Mouse (Mus musculus): ENCODE measurements around the gene Tcf7l1. TPM values are rescaled to one million over a fixed set of nuclear protein-coding genes. Genes with fewer than 3 reads are reported as not detected.

The Tcf7l1 gene
- polyA plus RNA-seq, 1 experiment from 2014 or later: 42.3 TPM

GRCm38 (mm10) chr6:72597083-72597874 lies 191.8 kb downstream of the Tcf7l1 start:
- peaks cover 12% of the 10 kb centered on the region for H3K4me1 ChIP-seq (ENCODE audit: control insufficient read depth, insufficient read depth, low read length)
- H3K9me3 ChIP-seq (ENCODE audit: control insufficient read depth, low read length): no peaks in the 10 kb centered on the region
- 0 out of 2 replicates have a peak overlapping the region, but pooled peaks have one; percentile 56 for H3K27ac ChIP-seq (replicated peaks; ENCODE audit: low read depth, low read length)
- H3K9ac ChIP-seq (ENCODE audit: low read depth, low read length): peak overlapping the region; percentile 73
- peak overlapping the region; percentile 64 for H3K4me3 ChIP-seq (ENCODE audit: low read depth, low read length)
- no peak for ATAC-seq (ENCODE audit: low read depth)
- H3K36me3 ChIP-seq (ENCODE audit: control insufficient read depth, insufficient read depth, low read length): no peaks in the 10 kb centered on the region
- 34% methylated on average over 13 of the region's 13 CpGs for WGBS
- peak; percentile 30 for DNase-seq (ENCODE audit: low spot score)
- H3K27me3 ChIP-seq (replicated peaks; ENCODE audit: control insufficient read depth, insufficient read depth, low read length): no peaks in the 10 kb centered on the region
- H3K4me2 ChIP-seq (ENCODE audit: low read depth, low read length): peak overlapping the region; percentile 64

GRCm38 (mm10) chr6:72593914-72594313 lies 195.1 kb downstream of the Tcf7l1 start:
- no peak for ATAC-seq (ENCODE audit: low read depth)
- WGBS: 56% methylated on average over 5 of the region's 5 CpGs
- no peaks in the 10 kb centered on the region for H3K9me3 ChIP-seq (ENCODE audit: control insufficient read depth, low read length)

DNA sequence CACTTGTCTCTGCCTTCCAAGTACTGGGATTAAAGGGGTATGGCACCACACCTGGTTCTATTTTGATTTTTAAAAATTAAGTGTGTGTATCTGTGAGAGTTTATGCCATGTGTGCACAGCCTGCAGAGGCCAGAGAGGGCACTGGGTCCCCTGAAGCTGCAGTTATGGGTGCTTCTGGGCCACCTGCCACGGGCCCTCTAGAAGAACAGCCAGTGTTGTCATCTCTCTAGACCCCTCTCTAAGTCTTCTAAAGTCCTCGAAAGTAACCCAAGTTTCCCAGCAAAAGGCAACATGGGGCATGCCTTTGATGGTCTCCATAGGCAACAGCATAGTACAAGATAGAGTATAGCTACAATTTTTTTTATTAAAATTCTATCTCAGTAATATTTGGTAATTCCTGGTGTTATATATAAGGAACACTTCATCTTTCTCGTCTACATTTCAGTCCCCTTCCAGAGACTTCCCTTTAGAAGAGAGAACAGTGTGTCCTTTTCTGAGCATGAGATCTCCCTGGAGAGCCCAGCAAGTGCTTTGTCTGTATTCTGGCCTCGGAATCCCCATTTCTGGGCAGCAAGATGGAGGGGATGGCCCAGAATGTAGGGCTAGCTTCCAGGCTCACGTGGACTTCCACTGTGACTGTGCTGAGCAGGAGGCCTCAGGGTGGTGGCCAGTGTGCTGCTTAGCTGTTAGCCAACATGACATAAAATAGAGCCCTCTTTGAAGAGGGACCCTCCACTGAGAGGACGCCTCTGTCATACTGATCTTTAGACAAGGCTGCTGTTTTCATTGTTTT lies 195.8 kb downstream of the Tcf7l1 start:
- DNase-seq (ENCODE audit: low spot score) (no peak), ATAC-seq (ENCODE audit: low read depth) (no peak)
- H3K9me3 ChIP-seq (ENCODE audit: control insufficient read depth, low read length): no peaks in the 10 kb centered on the region
- no peak overlapping the region for H3K4me2 ChIP-seq (ENCODE audit: low read depth, low read length)
- H3K9ac ChIP-seq (ENCODE audit: low read depth, low read length): no peak overlapping the region
- H3K4me1 ChIP-seq (ENCODE audit: control insufficient read depth, insufficient read depth, low read length): peaks cover 9% of the 10 kb centered on the region
- H3K4me3 ChIP-seq (ENCODE audit: low read depth, low read length): no peak overlapping the region
- 75% methylated on average over 6 of the region's 6 CpGs for WGBS
- H3K27ac ChIP-seq (replicated peaks; ENCODE audit: low read depth, low read length): no peak overlapping the region
- no peaks in the 10 kb centered on the region for H3K27me3 ChIP-seq (replicated peaks; ENCODE audit: control insufficient read depth, insufficient read depth, low read length)
- H3K36me3 ChIP-seq (ENCODE audit: control insufficient read depth, insufficient read depth, low read length): no peaks in the 10 kb centered on the region

More at GRCm38 (mm10) chr6:72593914-72594313, 195.1 kb downstream of the Tcf7l1 start:
- DNase-seq (ENCODE audit: low spot score): no peak
- Histone ChIP-seq H3K36me3 (ENCODE audit: control insufficient read depth, insufficient read depth, low read length) (no peaks in the 10 kb centered on the region), H3K4me1 (ENCODE audit: control insufficient read depth, insufficient read depth, low read length) (peaks cover 9% of the 10 kb centered on the region), H3K4me2 (ENCODE audit: low read depth, low read length) (no peak overlapping the region), H3K9ac (ENCODE audit: low read depth, low read length) (no peak overlapping the region), H3K27me3 (replicated peaks; ENCODE audit: control insufficient read depth, insufficient read depth, low read length) (no peaks in the 10 kb centered on the region), H3K27ac (replicated peaks; ENCODE audit: low read depth, low read length) (no peak overlapping the region), H3K4me3 (ENCODE audit: low read depth, low read length) (no peak overlapping the region)

GRCm38 (mm10) chr6:72590111-72590510 lies 198.9 kb downstream of the Tcf7l1 start:
- Histone ChIP-seq H3K9ac (ENCODE audit: low read depth, low read length) (no peak overlapping the region), H3K27me3 (replicated peaks; ENCODE audit: control insufficient read depth, insufficient read depth, low read length) (no peaks in the 10 kb centered on the region), H3K36me3 (ENCODE audit: control insufficient read depth, insufficient read depth, low read length) (peaks cover 11% of the 10 kb centered on the region), H3K27ac (replicated peaks; ENCODE audit: low read depth, low read length) (no peak overlapping the region), H3K4me1 (ENCODE audit: control insufficient read depth, insufficient read depth, low read length) (no peaks in the 10 kb centered on the region), H3K9me3 (ENCODE audit: control insufficient read depth, low read length) (no peaks in the 10 kb centered on the region), H3K4me3 (ENCODE audit: low read depth, low read length) (no peak overlapping the region), H3K4me2 (ENCODE audit: low read depth, low read length) (no peak overlapping the region)
- ATAC-seq (ENCODE audit: low read depth) (no peak), DNase-seq (ENCODE audit: low spot score) (no peak)

DNA sequence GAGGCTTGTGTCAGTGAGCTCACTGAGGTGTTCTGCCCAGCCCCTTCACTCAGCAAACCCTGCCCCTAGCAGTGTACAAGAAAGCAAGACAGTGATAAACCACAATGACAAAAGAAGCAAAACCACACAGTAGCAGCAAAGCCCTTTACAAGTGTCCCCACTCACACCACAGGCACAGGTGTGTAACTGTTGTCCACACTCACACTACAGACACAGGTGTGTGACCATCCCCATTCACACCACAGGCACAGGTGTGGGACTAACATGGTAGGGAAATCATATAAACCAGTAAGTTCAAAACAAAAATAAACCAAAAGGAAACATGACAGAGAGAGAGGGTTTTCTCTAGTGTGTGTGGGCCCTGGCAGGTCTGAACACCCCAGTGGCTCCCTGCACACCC lies 200.7 kb downstream of the Tcf7l1 start:
- Histone ChIP-seq H3K36me3 (ENCODE audit: control insufficient read depth, insufficient read depth, low read length) (peaks cover 18% of the 10 kb centered on the region), H3K4me1 (ENCODE audit: control insufficient read depth, insufficient read depth, low read length) (no peaks in the 10 kb centered on the region), H3K9ac (ENCODE audit: low read depth, low read length) (no peak overlapping the region), H3K27ac (replicated peaks; ENCODE audit: low read depth, low read length) (no peak overlapping the region), H3K4me2 (ENCODE audit: low read depth, low read length) (no peak overlapping the region), H3K4me3 (ENCODE audit: low read depth, low read length) (no peak overlapping the region), H3K9me3 (ENCODE audit: control insufficient read depth, low read length) (no peaks in the 10 kb centered on the region), H3K27me3 (replicated peaks; ENCODE audit: control insufficient read depth, insufficient read depth, low read length) (no peaks in the 10 kb centered on the region)
- DNase-seq (ENCODE audit: low spot score): no peak
- no peak for ATAC-seq (ENCODE audit: low read depth)

- Histone ChIP-seq H3K4me1 (ENCODE audit: control insufficient read depth, insufficient read depth, low read length) (no peaks in the 10 kb centered on the region), H3K27me3 (replicated peaks; ENCODE audit: control insufficient read depth, insufficient read depth, low read length) (no peaks in the 10 kb centered on the region), H3K27ac (replicated peaks; ENCODE audit: low read depth, low read length) (no peak overlapping the region), H3K4me2 (ENCODE audit: low read depth, low read length) (no peak overlapping the region), H3K4me3 (ENCODE audit: low read depth, low read length) (no peak overlapping the region), H3K9ac (ENCODE audit: low read depth, low read length) (no peak overlapping the region), H3K9me3 (ENCODE audit: control insufficient read depth, low read length) (no peaks in the 10 kb centered on the region), H3K36me3 (ENCODE audit: control insufficient read depth, insufficient read depth, low read length) (peaks cover 18% of the 10 kb centered on the region)
- DNase-seq (ENCODE audit: low spot score) (no peak), ATAC-seq (ENCODE audit: low read depth) (no peak)
- 67% methylated on average over 3 of the region's 3 CpGs for WGBS
Observed at GRCm38 (mm10) chr6:72586701-72587100, 202.4 kb downstream of the Tcf7l1 start.

- Histone ChIP-seq H3K4me2 (ENCODE audit: low read depth, low read length) (no peak overlapping the region), H3K36me3 (ENCODE audit: control insufficient read depth, insufficient read depth, low read length) (peaks cover 27% of the 10 kb centered on the region), H3K27me3 (replicated peaks; ENCODE audit: control insufficient read depth, insufficient read depth, low read length) (no peaks in the 10 kb centered on the region), H3K9ac (ENCODE audit: low read depth, low read length) (no peak overlapping the region), H3K4me1 (ENCODE audit: control insufficient read depth, insufficient read depth, low read length) (no peaks in the 10 kb centered on the region), H3K9me3 (ENCODE audit: control insufficient read depth, low read length) (no peaks in the 10 kb centered on the region), H3K4me3 (ENCODE audit: low read depth, low read length) (no peak overlapping the region), H3K27ac (replicated peaks; ENCODE audit: low read depth, low read length) (no peak overlapping the region)
- DNase-seq (ENCODE audit: low spot score): no peak
- no peak for ATAC-seq (ENCODE audit: low read depth)
- 73% methylated on average over 11 of the region's 11 CpGs for WGBS
Observed at GRCm38 (mm10) chr6:72584154-72584553, 204.9 kb downstream of the Tcf7l1 start.

- Histone ChIP-seq H3K27ac (replicated peaks; ENCODE audit: low read depth, low read length) (no peak overlapping the region), H3K36me3 (ENCODE audit: control insufficient read depth, insufficient read depth, low read length) (peaks cover 34% of the 10 kb centered on the region), H3K4me1 (ENCODE audit: control insufficient read depth, insufficient read depth, low read length) (no peaks in the 10 kb centered on the region), H3K4me2 (ENCODE audit: low read depth, low read length) (no peak overlapping the region), H3K9me3 (ENCODE audit: control insufficient read depth, low read length) (no peaks in the 10 kb centered on the region), H3K9ac (ENCODE audit: low read depth, low read length) (no peak overlapping the region), H3K4me3 (ENCODE audit: low read depth, low read length) (no peak overlapping the region), H3K27me3 (replicated peaks; ENCODE audit: control insufficient read depth, insufficient read depth, low read length) (no peaks in the 10 kb centered on the region)
- WGBS: 81% methylated on average over 4 of the region's 4 CpGs
- ATAC-seq (ENCODE audit: low read depth) (no peak), DNase-seq (ENCODE audit: low spot score) (no peak)
Observed at GRCm38 (mm10) chr6:72583211-72583839, 205.7 kb downstream of the Tcf7l1 start.
